Mouse (Mus musculus): Measurements from ENCODE around the gene Fam110a.

The Fam110a gene

GRCm38 (mm10) chr2:151937893-151938292, 42.1 kb downstream of the Fam110a start:
- no peak for DNase-seq (ENCODE audit: low spot score in 2 of 2)

GRCm38 (mm10) chr2:151930389-151931074, 49.5 kb downstream of the Fam110a start:
- peak in 1 of 2 experiments; percentile 90 for DNase-seq (ENCODE audit: low spot score in 2 of 2)

- DNase-seq (ENCODE audit: low spot score in 2 of 2): no peak
Observed at GRCm38 (mm10) chr2:151927103-151927502, 52.9 kb downstream of the Fam110a start.

- no peak for DNase-seq (ENCODE audit: low spot score in 2 of 2)
Observed at GRCm38 (mm10) chr2:151925715-151926114, 54.3 kb downstream of the Fam110a start.

- no peak for DNase-seq (ENCODE audit: low spot score in 2 of 2)
Observed at GRCm38 (mm10) chr2:151924276-151924675, 55.7 kb downstream of the Fam110a start.

GRCm38 (mm10) chr2:151921596-151921995, 58.4 kb downstream of the Fam110a start:
- peak in 1 of 2 experiments; percentile 64 for DNase-seq (ENCODE audit: low spot score in 2 of 2)

- DNase-seq (ENCODE audit: low spot score in 2 of 2): no peak
Observed at GRCm38 (mm10) chr2:151921068-151921467, 59.0 kb downstream of the Fam110a start.
